Mouse (Mus musculus) heart, postnatal 0 days (tissue): ENCODE data around the gene Sfswap. TPM values are rescaled to one million over a fixed set of nuclear protein-coding genes. Genes with fewer than 3 reads are reported as not detected.

Experiments
- ATAC-seq: fragments of 200-750 bp; cut with Nextera tagmentation; 2 replicates; pipeline ENCODE4 v1.8.0; 2017; ENCODE audit warnings: low read depth, moderate number of reproducible peaks, moderate library complexity; ENCODE audit not compliant: insufficient read depth
- DNase-seq: peaks from one replicate; pipeline ENCODE4 v3.0.0-alpha.2; 2016; ENCODE audit warnings: low spot score
- H3K27ac ChIP-seq: fragments of 300-500 bp; sonication (generic); 2 replicates; pipeline ENCODE4 v1.5.1; 2014; ENCODE audit warnings: low read depth, mild to moderate bottlenecking
- H3K27me3 ChIP-seq: fragments of 300-500 bp; sonication (generic); 2 replicates; pipeline ENCODE4 v1.6.1; 2014; ENCODE audit warnings: low read length, mixed read lengths; ENCODE audit not compliant: control insufficient read depth, insufficient read depth
- H3K36me3 ChIP-seq: fragments of 300-500 bp; sonication (generic); replicated peaks from 2 replicates; pipeline ENCODE4 v1.6.1; 2014; ENCODE audit warnings: low read length, mixed read lengths; ENCODE audit not compliant: control insufficient read depth, insufficient read depth
- H3K4me1 ChIP-seq: fragments of 300-500 bp; sonication (generic); 2 replicates; pipeline ENCODE4 v1.6.1; 2014; ENCODE audit warnings: antibody characterized with exemption; ENCODE audit not compliant: control insufficient read depth, insufficient read depth
- H3K4me2 ChIP-seq: fragments of 300-500 bp; sonication (generic); 2 replicates; pipeline ENCODE4 v1.6.1; 2014; ENCODE audit warnings: low read depth, mild to moderate bottlenecking, low read length, moderate library complexity
- H3K4me3 ChIP-seq: fragments of 300-500 bp; sonication (generic); 2 replicates; pipeline ENCODE4 v1.5.1; 2014; ENCODE audit warnings: low read depth, low read length
- H3K9ac ChIP-seq: fragments of 300-500 bp; sonication (generic); replicated peaks from 2 replicates; pipeline ENCODE4 v1.6.1; 2014; ENCODE audit warnings: low read depth, low read length, mixed read lengths
- H3K9me3 ChIP-seq: fragments of 300-500 bp; sonication (generic); replicated peaks from 2 replicates; pipeline ENCODE4 v1.6.1; 2016; ENCODE audit warnings: low read length; ENCODE audit not compliant: control insufficient read depth
- CTCF ChIP-seq: IDR thresholded peaks from 2 replicates; pipeline ENCODE4 v1.5.1; 2016; ENCODE audit warnings: antibody characterized with exemption, control low read depth, low read depth
- EP300 ChIP-seq: IDR thresholded peaks from 2 replicates; pipeline ENCODE4 v1.6.1; 2016; ENCODE audit warnings: antibody characterized with exemption, low read depth
- WGBS: fragments of 180-500 bp; shearing (Covaris S2); extraction: QIAGEN DNeasy Blood & Tissue Kit; methylation state at CpG from one replicate; pipeline ENCODE4 v1.1.7; 2014; 5-methylcytosine and 5-hydroxymethylcytosine counted together
- polyA plus RNA-seq: library from polyadenylated mRNA; unstranded; fragments of >200 nt; fragmentation: Nextera tagmentation; extraction: Ambion mirVana; gene quantifications from 2 replicates; pipeline ENCODE4 v1.2.1, GENCODE M21; 2015
- total RNA-seq: library from RNA; depleted of rRNA; stranded (reverse); fragments of >200 nt; gene quantifications from 2 replicates; pipeline ENCODE4 v1.2.3, GENCODE M21; 2014; ENCODE audit warnings: low replicate concordance

The Sfswap gene
- total and polyA plus RNA-seq, 2 experiments from 2014 or later: 15.7 to 28.2 TPM

DNA sequence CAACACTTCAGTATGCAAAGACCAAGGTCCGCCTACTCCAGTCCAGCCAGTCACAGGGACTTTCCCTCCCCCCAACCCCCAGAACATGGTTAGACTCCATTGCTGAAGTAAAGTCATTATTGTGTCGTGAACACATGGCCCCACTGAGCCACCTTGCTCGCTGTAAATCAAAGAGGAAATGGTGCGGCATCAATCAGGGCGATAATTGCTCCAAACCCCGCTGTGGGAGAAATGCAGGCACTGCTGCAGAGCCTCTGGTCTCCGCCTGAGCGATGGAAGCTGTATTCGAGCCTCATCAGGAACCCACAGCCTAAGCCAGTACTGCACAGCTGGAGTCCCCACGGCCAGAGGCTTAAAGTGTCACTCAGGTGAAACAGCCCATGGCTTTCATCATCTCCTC lies 11.1 kb upstream of the Sfswap start:
- WGBS: 32% methylated on average over 10 of the region's 10 CpGs

DNA sequence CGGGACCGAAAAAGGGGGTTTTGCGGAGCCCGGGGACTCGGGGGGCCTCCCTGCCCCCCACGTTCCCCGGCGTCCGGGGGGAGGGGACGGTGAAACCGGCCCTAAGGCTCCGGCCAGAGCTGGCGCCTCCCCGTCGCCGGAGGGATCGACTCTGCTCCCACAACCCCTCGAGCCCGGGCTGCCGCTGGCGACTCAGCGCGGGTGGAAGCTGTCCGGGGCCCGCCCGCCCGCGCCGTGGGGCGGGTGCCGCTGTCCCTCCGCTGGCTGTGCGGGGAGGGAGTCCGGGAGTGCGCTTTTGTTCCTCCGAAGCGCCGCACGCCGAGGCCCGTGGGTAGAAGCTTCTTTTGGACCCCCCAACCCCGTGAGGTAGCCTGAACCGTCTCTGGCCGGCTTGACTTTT lies 650 bp downstream of the Sfswap start:
- peaks cover 18% of the 10 kb centered on the region for H3K4me1 ChIP-seq
- peak; percentile 28; the same call in 1 of the 2 replicates for ATAC-seq
- WGBS: under 1% methylated on average over 44 of the region's 44 CpGs
- DNase-seq: no peak
- H3K9me3 ChIP-seq: no peaks in the 10 kb centered on the region
- peak overlapping the region; percentile 90 for H3K4me3 ChIP-seq
- peak overlapping the region; percentile 99 for H3K4me2 ChIP-seq
- H3K27ac ChIP-seq: peak overlapping the region; percentile 82
- 0 out of 2 replicates have a peak, but pooled peaks cover 5% of the 10 kb centered on the region for H3K27me3 ChIP-seq
- peaks cover 29% of the 10 kb centered on the region for H3K36me3 ChIP-seq
- H3K9ac ChIP-seq: peak overlapping the region; percentile 93
- TF ChIP-seq EP300: no peak
- no peak for TF ChIP-seq CTCF

More for the DNA sequence above, 11.1 kb upstream of the Sfswap start:
- H3K36me3 ChIP-seq: no peaks in the 10 kb centered on the region
- no peak overlapping the region for H3K4me2 ChIP-seq
- H3K9ac ChIP-seq: no peak overlapping the region
- ATAC-seq (no peak), DNase-seq (no peak)
- no peaks in the 10 kb centered on the region for H3K9me3 ChIP-seq
- H3K4me3 ChIP-seq: no peak overlapping the region
- no peak overlapping the region for H3K27ac ChIP-seq
- no peaks in the 10 kb centered on the region for H3K27me3 ChIP-seq
- no peaks in the 10 kb centered on the region for H3K4me1 ChIP-seq
- TF ChIP-seq CTCF (no peak), EP300 (no peak)

DNA sequence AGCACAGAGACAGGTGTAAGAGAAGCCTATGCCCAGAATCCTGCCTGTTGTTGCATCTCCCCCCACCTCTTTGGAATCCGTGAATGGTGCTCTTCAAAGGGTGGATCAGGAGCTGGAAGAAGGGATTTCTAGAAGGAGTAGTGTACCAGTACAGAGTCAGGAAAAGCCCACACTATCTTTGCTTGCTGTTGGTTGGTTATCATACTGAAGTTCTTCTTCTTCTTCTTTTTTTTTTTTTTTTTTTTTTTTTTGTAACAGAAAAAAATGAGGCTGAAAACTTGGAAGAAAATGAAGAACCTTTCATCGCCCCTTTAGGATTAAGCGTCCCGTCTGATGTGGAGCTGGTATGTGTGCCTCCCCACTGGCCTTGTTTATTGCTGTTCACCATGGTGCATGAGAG lies 5.9 kb downstream of the Sfswap start:
- no peak overlapping the region for H3K4me3 ChIP-seq
- peaks cover 11% of the 10 kb centered on the region for H3K4me1 ChIP-seq
- no peak for TF ChIP-seq CTCF
- no peak for TF ChIP-seq EP300
- H3K9ac ChIP-seq: no peak overlapping the region
- no peak overlapping the region for H3K27ac ChIP-seq
- H3K36me3 ChIP-seq: peaks cover 78% of the 10 kb centered on the region
- ATAC-seq (no peak), DNase-seq (no peak)
- H3K4me2 ChIP-seq: no peak overlapping the region
- no peaks in the 10 kb centered on the region for H3K9me3 ChIP-seq
- 84% methylated on average over 4 of the region's 4 CpGs for WGBS
- no peaks in the 10 kb centered on the region for H3K27me3 ChIP-seq

DNA sequence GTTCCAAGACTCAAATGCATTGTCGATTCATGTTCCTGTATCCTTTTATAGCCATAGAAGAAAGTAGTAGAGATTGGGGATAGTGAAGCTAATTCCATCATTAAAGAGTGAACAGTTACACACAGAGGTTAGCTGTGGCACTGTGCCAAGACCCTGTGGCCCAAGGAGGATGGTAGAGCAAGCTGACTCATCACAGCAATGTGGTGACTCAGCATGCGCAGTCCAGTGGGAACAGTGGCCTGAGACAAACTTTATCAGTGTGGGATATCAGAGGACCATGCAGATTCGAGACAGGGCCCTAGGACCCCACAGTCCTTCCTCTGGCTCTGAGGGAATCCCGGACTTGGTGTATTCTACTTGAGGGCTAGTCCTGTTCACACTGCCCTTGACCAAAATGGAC lies 17.2 kb downstream of the Sfswap start:
- Histone ChIP-seq H3K27ac (no peak overlapping the region), H3K9ac (no peak overlapping the region), H3K4me3 (no peak overlapping the region), H3K4me2 (no peak overlapping the region), H3K9me3 (no peaks in the 10 kb centered on the region), H3K36me3 (peaks cover 84% of the 10 kb centered on the region), H3K27me3 (no peaks in the 10 kb centered on the region), H3K4me1 (peaks cover 14% of the 10 kb centered on the region)
- ATAC-seq: no peak
- DNase-seq: no peak
- 69% methylated on average over 4 of the region's 4 CpGs for WGBS
- no peak for TF ChIP-seq EP300
- TF ChIP-seq CTCF: no peak

DNA sequence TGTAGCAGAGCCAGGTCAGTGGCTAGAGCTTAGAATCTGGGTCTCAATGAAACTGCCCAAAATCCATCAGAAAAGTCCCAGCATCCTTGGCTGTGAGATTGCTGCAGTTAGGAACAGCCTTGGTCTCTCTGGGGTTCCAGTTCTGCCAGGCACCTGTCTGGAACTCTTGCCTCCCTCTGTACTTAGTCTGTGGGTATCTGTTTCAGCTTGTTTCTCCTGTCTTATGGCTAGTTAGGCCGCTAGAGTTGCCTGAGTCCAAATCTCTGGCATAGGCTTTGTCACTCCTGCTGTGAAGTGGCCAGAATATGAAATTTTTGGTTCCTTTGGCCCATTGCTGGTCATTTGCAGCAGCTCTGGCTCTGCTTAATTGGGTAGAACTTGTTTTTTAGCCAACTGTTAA lies 17.8 kb downstream of the Sfswap start:
- TF ChIP-seq EP300: no peak
- no peak for TF ChIP-seq CTCF
- no peak overlapping the region for H3K9ac ChIP-seq
- peaks cover 78% of the 10 kb centered on the region for H3K36me3 ChIP-seq
- DNase-seq: no peak
- no peaks in the 10 kb centered on the region for H3K27me3 ChIP-seq
- H3K4me3 ChIP-seq: no peak overlapping the region
- 93% methylated on average over 1 of the region's 1 CpGs for WGBS
- H3K9me3 ChIP-seq: no peaks in the 10 kb centered on the region
- no peak overlapping the region for H3K4me2 ChIP-seq
- ATAC-seq: no peak
- H3K4me1 ChIP-seq: peaks cover 20% of the 10 kb centered on the region
- no peak overlapping the region for H3K27ac ChIP-seq

DNA sequence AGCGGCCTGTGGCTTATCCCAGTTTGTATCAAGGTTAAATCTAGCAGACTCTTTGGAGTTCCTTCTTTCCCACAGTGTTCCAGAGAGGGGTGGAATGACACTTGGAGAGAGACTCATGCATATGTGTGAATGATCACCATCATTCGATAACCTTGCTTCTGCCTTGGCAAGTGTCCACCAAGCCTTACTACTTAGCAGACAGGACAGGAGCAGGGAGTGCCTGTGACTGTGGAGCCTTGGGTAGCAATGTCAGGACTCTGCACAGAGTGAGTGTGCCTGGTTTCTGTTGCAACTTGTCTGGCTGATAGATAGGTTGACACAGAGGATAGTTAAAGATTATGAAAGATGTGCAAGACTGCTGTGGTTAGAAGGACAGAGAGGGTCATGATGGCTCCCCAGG lies 18.6 kb downstream of the Sfswap start:
- no peak overlapping the region for H3K4me2 ChIP-seq
- peaks cover 71% of the 10 kb centered on the region for H3K36me3 ChIP-seq
- ATAC-seq (no peak), DNase-seq (no peak)
- no peak overlapping the region for H3K27ac ChIP-seq
- 65% methylated on average over 2 of the region's 2 CpGs for WGBS
- no peaks in the 10 kb centered on the region for H3K9me3 ChIP-seq
- TF ChIP-seq EP300: no peak
- no peak for TF ChIP-seq CTCF
- H3K9ac ChIP-seq: no peak overlapping the region
- no peaks in the 10 kb centered on the region for H3K27me3 ChIP-seq
- H3K4me1 ChIP-seq: peaks cover 21% of the 10 kb centered on the region
- no peak overlapping the region for H3K4me3 ChIP-seq
